Mouse (Mus musculus) embryonic fibroblast, embryonic 13.5 days (primary cell): Measurements from ENCODE around the gene Tmem223.

Experiments
- CTCF ChIP-seq: IDR thresholded peaks from 2 replicates; pipeline ENCODE4 v1.5.1; 2011; ENCODE audit warnings: mild to moderate bottlenecking, control low read depth, low read length, moderate library complexity, borderline replicate concordance; ENCODE audit not compliant: insufficient read depth
- POLR2A ChIP-seq: IDR thresholded peaks from 2 replicates; pipeline ENCODE4 v1.6.1; 2011; ENCODE audit warnings: low read depth, mild to moderate bottlenecking, control low read depth, low read length, moderate library complexity

GRCm38 (mm10) chr19:8765562-8765961 is 5.2 kb upstream of the Tmem223 start:
- no peak for TF ChIP-seq CTCF
- no peak for TF ChIP-seq POLR2A
